Mouse (Mus musculus) hindbrain, embryonic 16.5 days (tissue): ENCODE data around the gene Ppia. TPM values are rescaled to one million over a fixed set of nuclear protein-coding genes. Genes with fewer than 3 reads are reported as not detected.
"Not testable (repeated sequence)": the region's sequence is repeated elsewhere in the genome, so short reads cannot be mapped to it uniquely, and the experiment has no call there.

Experiments
- ATAC-seq: fragments of 200-750 bp; cut with Nextera tagmentation; 2 replicates; pipeline ENCODE4 v1.8.0; 2017; ENCODE audit warnings: moderate TSS enrichment, moderate library complexity
- H3K27ac ChIP-seq: fragments of 300-500 bp; sonication (generic); 2 replicates; pipeline ENCODE4 v1.5.1; 2014; ENCODE audit warnings: low read depth, mild to moderate bottlenecking, control low read depth, low read length, moderate library complexity
- H3K27me3 ChIP-seq: fragments of 300-500 bp; sonication (generic); replicated peaks from 2 replicates; pipeline ENCODE4 v1.6.1; 2014; ENCODE audit warnings: low read length; ENCODE audit not compliant: control insufficient read depth, insufficient read depth
- H3K36me3 ChIP-seq: fragments of 300-500 bp; sonication (generic); 2 replicates; pipeline ENCODE4 v1.6.1; 2014; ENCODE audit warnings: mild to moderate bottlenecking, low read length, moderate library complexity, mixed read lengths; ENCODE audit not compliant: control insufficient read depth, insufficient read depth
- H3K4me1 ChIP-seq: fragments of 300-500 bp; sonication (generic); 2 replicates; pipeline ENCODE4 v1.6.1; 2014; ENCODE audit warnings: low read depth, low read length; ENCODE audit not compliant: control insufficient read depth, insufficient read depth
- H3K4me2 ChIP-seq: fragments of 300-500 bp; sonication (generic); 2 replicates; pipeline ENCODE4 v1.6.1; 2014; ENCODE audit warnings: mild to moderate bottlenecking, low read length, control low read depth, moderate library complexity
- H3K4me3 ChIP-seq: fragments of 300-500 bp; sonication (generic); 2 replicates; pipeline ENCODE4 v1.5.1; 2014; ENCODE audit warnings: mild to moderate bottlenecking, low read length, control low read depth, moderate library complexity
- H3K9ac ChIP-seq: fragments of 300-500 bp; sonication (generic); 2 replicates; pipeline ENCODE4 v1.6.1; 2014; ENCODE audit warnings: low read depth, mild to moderate bottlenecking, control low read depth, low read length, moderate library complexity
- H3K9me3 ChIP-seq: fragments of 300-500 bp; sonication (generic); 2 replicates; pipeline ENCODE4 v1.6.1; 2014; ENCODE audit warnings: mild to moderate bottlenecking, low read length, moderate library complexity; ENCODE audit not compliant: control insufficient read depth
- WGBS: fragments of 180-500 bp; shearing (Covaris S2); extraction: QIAGEN DNeasy Blood & Tissue Kit; methylation state at CpG from one replicate; pipeline ENCODE4 v1.1.7; 2014; 5-methylcytosine and 5-hydroxymethylcytosine counted together
- polyA plus RNA-seq: library from polyadenylated mRNA; unstranded; fragments of >200 nt; fragmentation: Nextera tagmentation; extraction: Ambion mirVana; gene quantifications from 2 replicates; pipeline ENCODE4 v1.2.1, GENCODE M21; 2015

Ppia gene
- polyA plus RNA-seq, 1 experiment from 2014 or later = 4,423 TPM

DNA sequence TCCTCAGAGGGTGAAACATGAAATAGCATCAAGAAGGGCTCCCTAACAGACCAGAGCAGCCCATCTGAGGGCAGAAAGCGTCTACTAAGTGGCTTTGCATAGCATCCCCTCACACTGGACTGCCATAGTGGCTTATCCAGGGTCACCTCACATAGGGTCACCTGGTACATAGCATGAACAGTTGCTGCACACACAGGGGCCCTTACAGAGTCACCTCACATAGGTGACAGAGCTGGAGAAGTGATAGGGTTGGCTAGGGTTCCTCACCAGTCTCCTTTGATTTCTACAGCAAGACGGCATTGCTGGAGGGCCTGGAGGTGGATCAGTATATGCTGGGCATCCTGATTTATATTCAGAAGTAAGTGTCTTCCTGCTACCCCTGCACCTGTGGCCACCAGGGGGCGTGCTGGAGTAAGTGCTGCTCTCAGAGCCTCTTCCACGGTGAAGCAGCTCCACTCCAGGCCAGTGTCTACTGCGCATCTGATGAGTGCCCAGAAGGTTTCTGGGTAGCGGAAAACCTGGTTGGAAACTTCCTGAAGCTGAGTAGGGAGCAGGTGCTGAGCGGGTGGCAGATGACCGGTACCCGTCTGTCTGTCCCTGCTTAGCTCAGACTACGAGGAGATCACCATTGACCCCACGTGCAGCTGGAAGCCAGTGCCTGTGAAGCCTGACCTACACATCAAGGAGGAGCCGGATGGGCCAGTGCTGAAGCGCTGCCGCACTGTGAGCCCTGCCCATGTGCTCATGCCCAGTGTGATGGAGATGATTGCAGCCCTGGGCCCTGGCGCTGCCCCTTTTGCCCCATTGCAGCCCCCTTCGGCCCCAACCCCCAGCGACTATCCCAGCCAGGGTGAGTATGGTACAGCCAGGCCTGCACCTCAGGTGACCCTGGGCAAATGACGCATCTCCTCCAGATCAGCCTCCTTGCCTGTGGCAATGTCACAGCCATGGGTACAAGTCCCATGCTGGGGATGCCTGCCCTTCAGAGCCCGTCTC lies 12.4 kb upstream of the Ppia start:
- WGBS = 89% methylated on average over 19 of the region's 19 CpGs
- no peaks in the 10 kb centered on the region for H3K9me3 ChIP-seq
- no peak for ATAC-seq
- no peak overlapping the region for H3K4me3 ChIP-seq
- H3K4me2 ChIP-seq = no peak overlapping the region
- H3K27ac ChIP-seq = no peak overlapping the region
- no peak overlapping the region for H3K9ac ChIP-seq
- H3K36me3 ChIP-seq = peaks cover 74% of the 10 kb centered on the region
- peaks cover 18% of the 10 kb centered on the region for H3K4me1 ChIP-seq
- H3K27me3 ChIP-seq = no peaks in the 10 kb centered on the region

- Histone ChIP-seq H3K9me3 (no peaks in the 10 kb centered on the region), H3K4me3 (no peak overlapping the region), H3K4me2 (no peak overlapping the region), H3K27ac (no peak overlapping the region), H3K36me3 (peaks cover 64% of the 10 kb centered on the region), H3K9ac (no peak overlapping the region), H3K4me1 (peaks cover 18% of the 10 kb centered on the region), H3K27me3 (no peaks in the 10 kb centered on the region)
- ATAC-seq = no peak
- 94% methylated on average over 5 of the region's 5 CpGs for WGBS
Observed at GRCm38 (mm10) chr11:6403830-6404405, 11.3 kb upstream of the Ppia start.

DNA sequence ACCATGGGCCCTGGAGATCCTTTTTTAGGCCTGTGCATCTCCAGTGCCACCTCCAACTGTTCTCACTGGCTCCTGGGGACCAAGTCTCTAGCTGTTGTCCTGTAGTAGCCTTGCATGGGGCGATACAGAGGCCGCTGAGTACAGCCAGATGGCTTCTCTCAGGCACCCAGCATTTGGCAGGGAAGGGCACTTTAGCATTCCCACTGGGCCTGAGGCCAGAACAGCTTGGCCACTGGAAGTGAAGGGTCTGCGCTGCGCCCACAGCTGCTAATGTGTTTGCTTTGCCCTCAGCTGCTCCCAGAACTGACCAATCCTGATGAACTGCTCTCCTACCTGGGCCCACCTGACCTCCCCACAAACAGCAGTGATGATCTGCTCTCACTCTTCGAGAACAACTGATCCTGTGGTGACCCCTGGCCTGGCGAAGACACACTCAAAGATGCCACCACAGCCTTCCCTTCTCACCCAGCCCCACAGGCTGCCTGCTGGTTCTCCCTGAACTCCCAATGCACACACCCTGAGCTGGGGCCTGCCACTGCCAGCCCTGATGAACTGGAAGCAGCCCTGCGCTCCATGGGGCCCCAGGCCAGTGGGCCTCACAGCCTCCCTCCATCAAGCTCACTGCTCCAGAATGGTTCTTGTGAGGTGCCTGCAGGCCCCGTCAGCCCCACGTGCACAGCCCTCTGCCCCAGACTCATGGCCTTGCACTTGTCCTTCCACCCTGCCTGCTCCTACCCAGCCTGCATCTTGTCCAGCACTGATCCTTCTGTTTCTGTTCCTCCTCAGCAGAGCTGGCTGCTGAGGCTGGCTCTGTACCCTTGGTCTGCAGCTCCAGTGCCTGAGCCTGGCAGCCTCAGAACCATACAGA lies 10.3 kb upstream of the Ppia start:
- 84% methylated on average over 9 of the region's 9 CpGs for WGBS
- H3K27me3 ChIP-seq = no peaks in the 10 kb centered on the region

DNA sequence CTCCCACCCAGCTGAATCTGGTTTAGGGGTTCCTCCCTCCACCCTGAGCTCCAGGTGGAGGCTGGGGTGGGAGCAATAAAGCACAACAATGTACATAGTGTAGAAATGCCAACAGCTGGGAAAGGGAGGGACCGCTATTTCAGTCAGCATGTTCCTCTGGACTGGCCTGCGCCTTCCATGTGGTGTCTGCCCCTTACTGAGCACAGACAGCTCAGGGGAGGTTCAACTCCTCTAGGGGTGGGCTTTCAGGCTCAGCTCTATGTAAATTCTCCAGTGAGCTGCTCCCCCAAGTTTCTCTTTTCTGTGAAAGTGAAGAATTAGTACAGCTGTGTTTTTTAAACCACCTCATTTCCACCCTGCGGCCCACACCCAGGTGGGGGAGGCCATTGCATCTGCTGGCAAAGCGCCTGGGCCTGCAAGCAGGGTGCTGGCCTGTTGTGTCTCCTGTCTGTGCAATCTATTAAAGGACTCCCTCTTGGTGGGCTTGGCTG lies 9.6 kb upstream of the Ppia start:
- H3K4me2 ChIP-seq = no peak overlapping the region
- no peak overlapping the region for H3K4me3 ChIP-seq
- 68% methylated on average over 4 of the region's 4 CpGs for WGBS
- H3K27me3 ChIP-seq = no peaks in the 10 kb centered on the region
- peak overlapping the region; percentile 74 for H3K27ac ChIP-seq
- peaks cover 18% of the 10 kb centered on the region for H3K4me1 ChIP-seq
- ATAC-seq = 0 out of 2 replicates have a peak, but pooled peaks have one; percentile 9
- no peaks in the 10 kb centered on the region for H3K9me3 ChIP-seq
- peaks cover 49% of the 10 kb centered on the region for H3K36me3 ChIP-seq
- H3K9ac ChIP-seq = no peak overlapping the region

More for the DNA sequence above, 10.3 kb upstream of the Ppia start:
- ATAC-seq = 0 out of 2 replicates have a peak, but pooled peaks have one; percentile 14
- Histone ChIP-seq H3K4me1 (peaks cover 18% of the 10 kb centered on the region), H3K9ac (0 out of 2 replicates have a peak overlapping the region, but pooled peaks have one; percentile 28), H3K4me2 (no peak overlapping the region), H3K36me3 (peaks cover 54% of the 10 kb centered on the region), H3K27ac (peak overlapping the region; percentile 66), H3K4me3 (no peak overlapping the region), H3K9me3 (no peaks in the 10 kb centered on the region)

GRCm38 (mm10) chr11:6406251-6407161 lies 8.7 kb upstream of the Ppia start:
- peaks cover 40% of the 10 kb centered on the region for H3K36me3 ChIP-seq
- no peak overlapping the region for H3K9ac ChIP-seq
- 51% methylated on average over 14 of the region's 14 CpGs for WGBS
- ATAC-seq = peak; percentile 39; the same call in 1 of the 2 replicates
- peak overlapping the region; percentile 74 for H3K27ac ChIP-seq
- peaks cover 18% of the 10 kb centered on the region for H3K4me1 ChIP-seq
- H3K9me3 ChIP-seq = no peaks in the 10 kb centered on the region
- no peak overlapping the region for H3K4me3 ChIP-seq
- H3K4me2 ChIP-seq = no peak overlapping the region
- H3K27me3 ChIP-seq = no peaks in the 10 kb centered on the region

- ATAC-seq = no peak
- 84% methylated on average over 3 of the region's 3 CpGs for WGBS
- Histone ChIP-seq H3K36me3 (peaks cover 34% of the 10 kb centered on the region), H3K9me3 (no peaks in the 10 kb centered on the region), H3K27me3 (no peaks in the 10 kb centered on the region), H3K27ac (no peak overlapping the region), H3K4me3 (no peak overlapping the region), H3K4me1 (peaks cover 18% of the 10 kb centered on the region), H3K4me2 (no peak overlapping the region), H3K9ac (no peak overlapping the region)
Observed at GRCm38 (mm10) chr11:6407162-6407621, 8.1 kb upstream of the Ppia start.

DNA sequence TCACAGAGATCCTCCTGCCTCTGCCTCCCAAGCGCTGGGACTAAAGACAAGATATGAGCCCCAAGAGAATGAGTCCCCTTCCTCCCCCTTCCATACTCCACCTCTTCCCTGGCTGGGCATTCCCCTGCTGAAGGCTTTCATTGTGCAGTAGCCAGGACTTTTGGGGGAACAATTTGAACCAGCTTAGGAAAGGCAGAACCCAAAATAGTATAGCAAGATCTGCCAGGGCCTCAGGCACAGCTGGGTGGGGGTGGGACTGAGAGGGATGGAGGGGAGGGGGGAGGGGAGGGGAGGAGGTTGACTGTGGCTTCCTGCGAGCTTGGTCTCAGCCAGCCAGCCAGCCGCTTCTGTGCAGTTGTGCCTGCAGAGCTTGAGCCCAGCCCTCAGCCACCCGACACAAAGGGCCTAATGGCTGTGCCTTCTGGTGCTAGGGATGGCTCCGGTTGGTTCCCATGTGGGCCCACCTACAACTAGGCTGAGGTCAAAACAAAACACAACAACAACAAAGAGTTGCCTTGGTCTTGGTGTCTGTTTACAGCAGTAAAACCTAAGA lies 5.1 kb upstream of the Ppia start:
- Histone ChIP-seq H3K27me3 (no peaks in the 10 kb centered on the region), H3K9me3 (no peaks in the 10 kb centered on the region), H3K4me3 (no peak overlapping the region), H3K4me1 (peaks cover 21% of the 10 kb centered on the region), H3K4me2 (no peak overlapping the region), H3K9ac (no peak overlapping the region), H3K27ac (no peak overlapping the region), H3K36me3 (peaks cover 8% of the 10 kb centered on the region)
- no peak for ATAC-seq
- WGBS = 37% methylated on average over 5 of the region's 5 CpGs

DNA sequence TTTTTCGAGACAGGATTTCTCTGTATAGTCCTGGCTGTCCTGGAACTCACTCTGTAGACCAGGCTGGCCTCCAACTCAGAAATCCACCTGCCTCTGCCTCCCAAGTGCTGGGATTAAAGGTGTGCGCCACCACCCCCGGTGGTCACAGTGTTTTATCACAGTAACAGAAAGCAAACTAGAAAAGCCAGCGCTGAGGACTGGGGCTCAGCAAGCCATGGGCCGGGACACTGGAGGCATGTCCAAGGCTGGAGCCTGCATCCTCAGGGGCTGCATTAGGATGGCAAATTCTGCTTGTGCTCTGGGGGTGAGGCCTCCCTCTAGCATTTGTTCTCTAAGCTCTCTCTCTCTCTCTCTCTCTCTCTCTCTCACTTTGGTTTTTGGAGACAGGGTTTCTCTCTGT lies 4.5 kb upstream of the Ppia start:
- H3K9ac ChIP-seq, H3K27me3 ChIP-seq, H3K27ac ChIP-seq, H3K36me3 ChIP-seq, H3K4me3 ChIP-seq, H3K4me2 ChIP-seq, H3K9me3 ChIP-seq, ATAC-seq: not testable (repeated sequence)
- WGBS = 91% methylated on average over 5 of the region's 5 CpGs
- peaks cover 16% of the 10 kb centered on the region for H3K4me1 ChIP-seq
